Mouse (Mus musculus) neural tube, embryonic 11.5 days (tissue): ENCODE data around the gene Svs2. TPM values are rescaled to one million over a fixed set of nuclear protein-coding genes. Genes with fewer than 3 reads are reported as not detected.

Experiments used
- ATAC-seq: fragments of 200-750 bp; cut with Nextera tagmentation; 2 replicates; pipeline ENCODE4 v1.8.0; 2017; ENCODE audit warnings: moderate number of reproducible peaks, mild to moderate bottlenecking, moderate TSS enrichment, moderate library complexity; ENCODE audit not compliant: insufficient read depth, low FRiP score, low TSS enrichment
- DNase-seq: peaks from one replicate; pipeline ENCODE4 v3.0.0-alpha.2; 2015; ENCODE audit warnings: low spot score
- H3K27ac ChIP-seq: fragments of 300-500 bp; sonication (generic); 2 replicates; pipeline ENCODE4 v1.5.1; 2014; ENCODE audit warnings: low read depth, mild to moderate bottlenecking, low read length
- H3K27me3 ChIP-seq: fragments of 300-500 bp; sonication (generic); 2 replicates; pipeline ENCODE4 v1.6.1; 2014; ENCODE audit warnings: mild to moderate bottlenecking, low read length, mixed read lengths; ENCODE audit not compliant: control insufficient read depth, insufficient read depth
- H3K36me3 ChIP-seq: fragments of 300-500 bp; sonication (generic); 2 replicates; pipeline ENCODE4 v1.6.1; 2014; ENCODE audit warnings: mild to moderate bottlenecking, low read length, moderate library complexity, mixed read lengths; ENCODE audit not compliant: control insufficient read depth, insufficient read depth
- H3K4me1 ChIP-seq: fragments of 300-500 bp; sonication (generic); 2 replicates; pipeline ENCODE4 v1.6.1; 2014; ENCODE audit warnings: low read length, mixed read lengths; ENCODE audit not compliant: control insufficient read depth, insufficient read depth
- H3K4me2 ChIP-seq: fragments of 300-500 bp; sonication (generic); 2 replicates; pipeline ENCODE4 v1.6.1; 2014; ENCODE audit warnings: low read depth, mild to moderate bottlenecking, moderate library complexity
- H3K4me3 ChIP-seq: fragments of 300-500 bp; sonication (generic); 2 replicates; pipeline ENCODE4 v1.5.1; 2014; ENCODE audit warnings: low read depth, low read length
- H3K9ac ChIP-seq: fragments of 300-500 bp; sonication (generic); 2 replicates; pipeline ENCODE4 v1.6.1; 2014; ENCODE audit warnings: mild to moderate bottlenecking, low read length
- H3K9me3 ChIP-seq: fragments of 300-500 bp; sonication (generic); 2 replicates; pipeline ENCODE4 v1.6.1; 2016; ENCODE audit warnings: low read length; ENCODE audit not compliant: control insufficient read depth
- WGBS: fragments of 180-500 bp; shearing (Covaris S2); extraction: QIAGEN DNeasy Blood & Tissue Kit; methylation state at CpG from one replicate; pipeline ENCODE4 v1.1.7; 2014; 5-methylcytosine and 5-hydroxymethylcytosine counted together
- polyA plus RNA-seq: library from polyadenylated mRNA; unstranded; fragments of >200 nt; fragmentation: Nextera tagmentation; extraction: Ambion mirVana; gene quantifications from 2 replicates; pipeline ENCODE4 v1.2.1, GENCODE M21; 2014

Gene Svs2
- polyA plus RNA-seq, 1 experiment from 2014 or later, result not detected

DNA sequence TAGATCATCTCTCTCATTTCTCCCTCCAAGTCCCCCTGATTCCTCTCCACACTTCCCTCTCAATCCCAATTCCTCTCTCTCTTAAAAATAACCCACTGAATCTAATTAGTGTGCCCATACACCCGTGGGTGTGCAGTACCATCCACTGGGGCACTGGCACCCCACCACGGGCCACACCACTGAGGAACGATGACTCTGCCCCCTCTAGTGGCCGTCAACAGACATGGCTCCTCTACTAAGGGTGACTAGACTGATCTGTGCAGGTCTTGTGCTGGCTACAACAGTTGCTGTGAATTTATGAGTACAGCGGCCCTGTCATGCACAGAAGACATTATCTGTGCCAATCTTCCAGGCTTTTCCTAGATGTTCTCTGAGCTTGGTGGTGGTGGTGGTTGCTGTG lies 49.5 kb downstream of the Svs2 start:
- H3K36me3 ChIP-seq, result no peaks in the 10 kb centered on the region
- no peak overlapping the region for H3K4me2 ChIP-seq
- H3K4me1 ChIP-seq, result no peaks in the 10 kb centered on the region
- no peaks in the 10 kb centered on the region for H3K27me3 ChIP-seq
- WGBS, result 31% methylated on average over 5 of the region's 5 CpGs
- DNase-seq, result no peak
- no peak overlapping the region for H3K9ac ChIP-seq
- H3K27ac ChIP-seq, result no peak overlapping the region
- H3K4me3 ChIP-seq, result no peak overlapping the region
- no peak for ATAC-seq
- no peaks in the 10 kb centered on the region for H3K9me3 ChIP-seq

Other genes with a start within 250 kb of the Svs2 start
- 335 and 356 TPM in 2 replicates for gene Ywhab, start 243.5 kb downstream of the Svs2 start, polyA plus RNA-seq
- gene Pabpc1l, start 213.0 kb downstream of the Svs2 start, polyA plus RNA-seq, result 1.5 and 1.6 TPM in 2 replicates
- 34.5 and 34.8 TPM in 2 replicates for gene Stk4, start 168.1 kb downstream of the Svs2 start, polyA plus RNA-seq
- gene Tomm34, start 167.3 kb downstream of the Svs2 start, polyA plus RNA-seq, result 50.5 and 51.2 TPM in 2 replicates
- 0.21 TPM in 1 of 2 replicates, not detected in the other for gene Kcns1, start 67.4 kb downstream of the Svs2 start, polyA plus RNA-seq
- gene Wfdc5, start 55.7 kb downstream of the Svs2 start, polyA plus RNA-seq, result not detected in 2 replicates
- not detected in 2 replicates for gene Wfdc12, start 47.9 kb downstream of the Svs2 start, polyA plus RNA-seq
- gene Wfdc15a, start 38.3 kb downstream of the Svs2 start, polyA plus RNA-seq, result not detected in 2 replicates
- gene Wfdc15b, start 16.8 kb downstream of the Svs2 start, polyA plus RNA-seq, result not detected in 2 replicates
- gene Svs3b, start 18.2 kb upstream of the Svs2 start, polyA plus RNA-seq, result not detected in 2 replicates
- gene Svs4, start 40.0 kb upstream of the Svs2 start, polyA plus RNA-seq, result not detected in 2 replicates
- not detected in 2 replicates for gene Svs3a, start 50.8 kb upstream of the Svs2 start, polyA plus RNA-seq
- gene Svs6, start 78.3 kb upstream of the Svs2 start, polyA plus RNA-seq, result not detected in 2 replicates
- not detected in 2 replicates for gene Svs5, start 94.3 kb upstream of the Svs2 start, polyA plus RNA-seq
- gene Slpi, start 150.6 kb upstream of the Svs2 start, polyA plus RNA-seq, result 1.1 and 1.3 TPM in 2 replicates
- gene Rbpjl, start 164.7 kb upstream of the Svs2 start, polyA plus RNA-seq, result not detected in 2 replicates
- 0.48 and 0.61 TPM in 2 replicates for gene Matn4, start 166.7 kb upstream of the Svs2 start, polyA plus RNA-seq
- 11.0 and 11.5 TPM in 2 replicates for gene Sdc4, start 205.4 kb upstream of the Svs2 start, polyA plus RNA-seq
- 64.2 and 64.4 TPM in 2 replicates for gene Sys1, start 218.5 kb upstream of the Svs2 start, polyA plus RNA-seq
- gene Gm20458, start 222.5 kb upstream of the Svs2 start, polyA plus RNA-seq, result 4.9 and 6.4 TPM in 2 replicates
- gene Trp53tg5, start 235.3 kb upstream of the Svs2 start, polyA plus RNA-seq, result not detected in 2 replicates
- gene Dbndd2, start 247.6 kb upstream of the Svs2 start, polyA plus RNA-seq, result 3.5 and 4.5 TPM in 2 replicates